Mouse (Mus musculus) natural killer cell, adult 2 months (primary cell): ENCODE data around the gene Gm7361.
"Not testable (repeated sequence)": the region's sequence is repeated elsewhere in the genome, so short reads cannot be mapped to it uniquely, and the experiment has no call there.

Experiments
- DNase-seq, 2 experiments: peaks; one replicate each; pipeline ENCODE4 v3.0.0; 2022; ENCODE audit warnings: low spot score in 2 of 2

The Gm7361 gene

GRCm38 (mm10) chr5:26257391-26257790 is at the start of gene Gm7361:
Gene Gm7361 (plus strand): TSS chr5:26257691.
- DNase-seq = not testable (repeated sequence)

GRCm38 (mm10) chr5:26211030-26211429 is 46.5 kb upstream of the Gm7361 start:
- DNase-seq = no peak

- DNase-seq = no peak
These were observed 35.4 kb upstream of the Gm7361 start for GRCm38 (mm10) chr5:26222076-26222475.

- not testable (repeated sequence) for DNase-seq
These were observed 9.2 kb downstream of the Gm7361 start for GRCm38 (mm10) chr5:26266656-26267055.

GRCm38 (mm10) chr5:26280361-26280760 is 22.9 kb downstream of the Gm7361 start:
- no peak for DNase-seq

- no peak for DNase-seq
These were observed 24.2 kb downstream of the Gm7361 start for GRCm38 (mm10) chr5:26281717-26282116.

GRCm38 (mm10) chr5:26282282-26282681 is 24.8 kb downstream of the Gm7361 start:
- no peak for DNase-seq

GRCm38 (mm10) chr5:26283399-26283798 is 25.9 kb downstream of the Gm7361 start:
- no peak for DNase-seq

- DNase-seq = no peak
These were observed 34.1 kb downstream of the Gm7361 start for GRCm38 (mm10) chr5:26291621-26292020.

GRCm38 (mm10) chr5:26293258-26293657 is 35.8 kb downstream of the Gm7361 start:
- no peak for DNase-seq
